Mouse (Mus musculus): ENCODE results near the gene Hoxa2. TPM values are rescaled to one million over a fixed set of nuclear protein-coding genes. Genes with fewer than 3 reads are reported as not detected.
A peak's percentile ranks its signal among the peaks of the same experiment; 100 is the strongest.

The Hoxa2 gene
- total RNA-seq, 4 experiments from 2014 or later: 0.80 to 3.4 (median 2.6) TPM

- DNase-seq: no peak
These were observed 14.5 kb upstream of the Hoxa2 start for GRCm38 (mm10) chr6:52178918-52179665.

DNA sequence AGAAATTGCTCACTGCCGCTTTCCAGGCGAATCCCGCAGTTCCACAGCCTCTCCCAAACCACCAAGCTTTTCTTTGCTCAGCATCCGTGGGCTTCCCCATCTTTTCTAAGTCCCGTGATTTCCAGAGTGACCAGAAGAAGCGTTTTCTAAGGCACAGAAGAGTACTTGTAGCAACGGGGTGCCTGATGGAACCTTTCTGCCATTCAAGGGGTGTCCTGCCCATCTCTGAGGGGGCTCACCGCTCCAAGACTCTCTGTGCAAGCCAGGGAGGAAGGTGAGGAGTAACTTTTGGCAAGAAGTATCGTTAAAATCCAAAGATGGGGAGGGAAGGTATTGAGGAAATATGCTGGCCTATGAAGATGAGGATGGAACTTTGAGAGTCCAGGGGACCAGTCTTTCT is 13.2 kb upstream of the Hoxa2 start:
- DNase-seq: no peak

DNA sequence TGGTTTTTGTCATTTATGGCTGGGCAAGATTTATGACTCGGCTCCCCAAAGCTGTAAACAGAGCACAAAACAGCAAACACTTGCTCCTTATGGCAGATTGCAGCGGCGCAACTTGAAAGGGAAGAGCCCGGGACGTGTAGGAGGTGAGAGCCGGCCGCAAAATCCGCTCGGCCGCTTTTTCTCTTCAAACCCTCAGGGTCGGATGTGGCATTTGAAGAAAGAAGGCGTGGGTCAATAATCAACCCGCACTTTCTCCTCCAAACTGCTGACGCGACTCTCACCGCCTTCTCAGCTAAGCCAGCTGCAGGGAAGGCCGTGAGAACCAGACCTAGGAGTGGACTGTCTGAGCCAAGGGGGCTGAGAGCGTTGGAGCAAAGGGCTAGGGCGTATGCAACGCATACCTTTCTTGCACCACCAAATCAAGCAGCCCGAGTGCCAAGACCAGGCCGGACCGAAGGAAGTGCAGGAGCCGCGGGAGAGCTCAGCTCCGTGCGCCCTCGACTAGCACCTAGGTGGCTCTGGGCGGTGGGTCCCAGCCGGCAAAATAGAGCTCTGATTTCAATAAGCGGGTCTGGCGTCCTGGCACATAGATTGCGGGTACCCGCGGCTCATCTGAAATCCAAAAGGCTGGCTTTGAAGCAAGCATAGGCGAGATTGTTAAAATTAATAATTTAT is 12.6 kb upstream of the Hoxa2 start, which contains the start of gene 5730596B20Rik:
Gene 5730596B20Rik, plus strand, starts transcription at position 438 of the 675 bp plus-strand sequence.
- no peak for DNase-seq

DNA sequence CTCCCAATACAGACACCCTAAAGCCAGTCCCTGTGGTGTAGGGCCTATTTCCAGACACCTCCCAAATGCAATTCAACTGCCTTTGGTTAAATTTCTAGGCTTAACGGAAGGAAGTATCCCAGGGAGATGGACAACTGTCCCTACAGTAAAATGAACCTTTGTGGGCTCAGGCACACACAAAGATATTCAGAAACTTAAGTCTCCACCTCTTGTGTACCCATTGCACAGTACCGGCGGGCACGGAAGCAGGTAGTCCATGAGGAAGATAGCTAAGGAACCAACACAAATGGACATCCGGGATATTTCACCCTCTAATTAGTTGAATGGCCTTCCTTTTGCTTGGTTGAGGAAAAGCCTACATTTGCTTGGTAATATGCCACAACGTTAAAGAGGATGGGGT is 11.8 kb upstream of the Hoxa2 start:
- no peak for DNase-seq

DNA sequence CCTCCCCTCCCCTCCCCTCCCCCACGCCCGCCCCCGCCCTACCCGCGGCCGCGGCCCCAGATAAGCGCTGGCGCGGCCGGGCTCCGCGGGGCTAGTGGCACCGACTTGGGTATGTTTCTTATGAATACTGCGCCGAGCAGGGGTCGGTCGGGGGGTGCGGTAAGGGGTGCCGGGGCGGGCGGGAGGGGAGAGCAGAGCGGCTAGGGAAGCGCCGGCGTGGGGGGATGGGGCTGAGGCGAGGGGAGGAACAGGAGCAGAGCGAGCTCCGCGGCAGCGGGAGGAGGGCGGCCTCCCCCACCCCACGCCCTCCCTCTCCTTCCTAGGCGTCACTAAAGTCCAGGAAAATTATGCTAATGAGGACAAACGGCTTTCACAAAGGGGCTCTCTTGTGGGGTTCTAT is 11.2 kb upstream of the Hoxa2 start:
- DNase-seq: no peak

DNA sequence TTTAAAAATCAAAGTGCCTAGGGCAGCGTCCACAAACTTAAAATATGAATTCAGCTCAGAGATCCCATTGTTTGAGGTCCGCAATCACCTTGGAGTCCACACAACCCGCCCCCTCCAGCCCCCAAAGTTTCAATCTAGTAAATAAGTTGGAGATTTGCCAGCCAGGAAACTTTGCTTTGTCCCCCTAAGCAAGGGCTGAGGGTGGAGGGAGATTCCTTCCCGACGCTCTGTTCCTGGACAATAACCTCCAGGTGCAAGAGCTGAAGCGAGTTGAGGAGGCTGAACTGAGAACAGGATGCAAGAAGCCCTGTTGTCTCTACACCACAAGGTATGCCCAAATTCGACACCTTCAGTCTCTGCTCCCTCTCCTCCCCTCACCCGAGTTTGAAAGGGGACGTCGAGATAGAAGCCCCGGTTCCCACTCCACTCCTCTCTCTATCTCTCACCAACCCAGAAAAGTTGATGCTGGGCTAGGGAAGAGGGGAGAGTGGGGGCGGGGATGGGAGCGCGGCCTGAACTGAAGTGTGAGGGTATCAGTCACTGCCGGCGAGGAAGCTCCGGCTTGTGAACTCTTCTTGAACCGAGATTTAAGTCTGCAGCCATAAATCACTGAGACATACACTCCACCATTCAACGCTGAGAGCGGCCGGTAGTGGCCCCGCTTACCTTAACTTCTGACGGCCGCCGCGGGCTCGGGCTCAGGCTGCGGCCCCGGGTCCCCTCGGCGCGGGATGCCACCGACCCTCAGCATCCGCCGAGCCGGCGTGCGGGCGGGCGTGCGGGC is 10.5 kb upstream of the Hoxa2 start:
- DNase-seq: no peak

GRCm38 (mm10) chr6:52173648-52174047 is 9.0 kb upstream of the Hoxa2 start:
- no peak for DNase-seq

GRCm38 (mm10) chr6:52172501-52172900 is 7.9 kb upstream of the Hoxa2 start:
- peak; percentile 88 for DNase-seq

GRCm38 (mm10) chr6:52171938-52172337 is 7.3 kb upstream of the Hoxa2 start:
- no peak for DNase-seq

- DNase-seq: no peak
These were observed 6.7 kb upstream of the Hoxa2 start for GRCm38 (mm10) chr6:52171331-52171730.

DNA sequence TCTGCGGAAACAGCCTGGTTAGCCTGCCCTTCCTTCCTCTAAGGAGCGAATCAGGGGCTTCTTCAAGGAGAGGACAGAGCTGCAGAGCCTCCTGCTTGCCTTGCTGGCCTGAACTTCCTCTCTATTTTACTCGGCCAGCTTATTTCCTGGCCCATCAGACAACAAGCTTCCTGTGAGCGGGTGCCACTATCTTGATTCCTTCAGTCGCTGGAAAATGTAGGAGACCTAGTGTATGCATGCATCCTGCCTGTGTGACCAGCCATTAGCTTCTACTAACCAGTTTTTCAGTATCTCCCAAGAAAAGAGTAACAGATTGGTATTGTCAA is 6.2 kb upstream of the Hoxa2 start:
- no peak for DNase-seq

GRCm38 (mm10) chr6:52170166-52170897 is 5.7 kb upstream of the Hoxa2 start:
- DNase-seq: no peak

GRCm38 (mm10) chr6:52169499-52170165 is 5.0 kb upstream of the Hoxa2 start:
- DNase-seq: no peak

DNA sequence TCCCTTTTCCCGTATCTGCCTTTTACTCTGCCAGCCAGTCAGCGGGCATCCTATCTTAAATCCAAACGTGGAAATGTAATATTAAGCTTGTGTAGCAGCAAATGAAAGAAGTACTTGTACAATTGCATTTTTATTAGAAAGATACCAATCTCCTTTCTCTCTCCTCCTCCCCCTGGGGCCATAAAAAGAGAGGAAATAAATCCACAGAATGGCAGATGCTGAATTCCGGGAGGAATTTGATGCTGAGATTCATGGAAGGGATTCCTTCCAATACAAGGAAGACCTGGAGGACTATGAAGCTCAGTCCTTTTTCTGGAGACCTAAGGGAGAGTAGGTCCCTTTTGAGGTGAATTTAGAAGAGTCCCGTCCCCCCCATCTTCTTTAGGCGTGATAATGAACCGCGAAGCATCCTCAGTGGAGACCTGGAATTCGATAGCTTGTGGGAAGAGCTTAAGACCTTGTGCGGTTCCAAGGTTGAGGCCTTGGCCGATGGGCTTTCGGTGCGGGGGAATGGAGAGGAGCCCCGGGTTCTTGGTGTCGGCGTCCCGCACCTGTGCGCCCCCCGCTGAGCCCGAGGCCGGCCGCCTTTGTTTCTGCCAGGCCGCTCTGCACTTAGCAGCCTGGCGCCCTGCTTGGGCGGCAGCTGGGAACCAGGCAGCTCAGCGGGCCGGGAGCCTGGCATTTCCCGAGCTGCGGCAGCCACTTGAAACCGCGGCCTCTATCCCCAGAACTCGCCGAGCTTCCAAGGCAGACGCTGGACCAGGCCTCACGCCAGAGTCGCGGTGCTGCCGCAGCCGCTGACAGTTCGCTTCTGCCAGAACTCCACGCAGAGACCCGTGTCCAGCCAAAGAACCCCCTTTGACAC is 3.8 kb upstream of the Hoxa2 start:
- DNase-seq: no peak

GRCm38 (mm10) chr6:52167736-52168161 is 3.1 kb upstream of the Hoxa2 start:
- no peak for DNase-seq

GRCm38 (mm10) chr6:52167176-52167575 is 2.5 kb upstream of the Hoxa2 start:
- no peak for DNase-seq

DNA sequence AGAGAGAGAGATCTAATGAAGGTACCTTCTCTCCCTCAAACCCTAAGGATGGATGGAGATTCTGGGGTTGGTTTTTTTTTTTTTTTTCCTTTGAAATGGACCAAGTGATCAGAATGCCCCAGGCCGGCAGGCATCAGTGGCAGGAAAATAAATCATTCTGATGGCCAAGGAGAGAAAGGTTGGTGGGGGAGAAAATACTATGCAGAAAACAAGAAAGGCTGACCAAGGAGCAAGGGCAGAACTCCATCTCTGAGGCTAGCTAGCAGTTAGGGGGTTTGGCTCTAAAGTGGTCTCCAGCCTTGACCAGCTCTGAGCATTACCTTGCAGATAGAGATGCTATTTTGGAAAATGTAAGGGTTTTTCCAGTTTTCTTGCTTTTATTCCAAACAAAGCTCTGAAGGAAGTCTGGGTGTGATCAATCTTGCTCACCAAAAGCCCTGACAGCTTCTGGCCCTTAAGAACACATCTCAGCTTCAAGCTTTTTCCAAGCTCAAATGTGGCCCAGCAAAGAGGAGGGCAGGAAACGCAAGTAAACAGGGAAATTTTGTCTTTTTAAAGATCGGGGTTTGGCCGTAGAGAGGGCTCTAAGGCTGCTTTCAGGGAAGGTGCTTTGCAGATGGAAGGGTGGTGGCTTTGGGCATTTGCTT is 1.9 kb upstream of the Hoxa2 start:
- DNase-seq: no peak

DNA sequence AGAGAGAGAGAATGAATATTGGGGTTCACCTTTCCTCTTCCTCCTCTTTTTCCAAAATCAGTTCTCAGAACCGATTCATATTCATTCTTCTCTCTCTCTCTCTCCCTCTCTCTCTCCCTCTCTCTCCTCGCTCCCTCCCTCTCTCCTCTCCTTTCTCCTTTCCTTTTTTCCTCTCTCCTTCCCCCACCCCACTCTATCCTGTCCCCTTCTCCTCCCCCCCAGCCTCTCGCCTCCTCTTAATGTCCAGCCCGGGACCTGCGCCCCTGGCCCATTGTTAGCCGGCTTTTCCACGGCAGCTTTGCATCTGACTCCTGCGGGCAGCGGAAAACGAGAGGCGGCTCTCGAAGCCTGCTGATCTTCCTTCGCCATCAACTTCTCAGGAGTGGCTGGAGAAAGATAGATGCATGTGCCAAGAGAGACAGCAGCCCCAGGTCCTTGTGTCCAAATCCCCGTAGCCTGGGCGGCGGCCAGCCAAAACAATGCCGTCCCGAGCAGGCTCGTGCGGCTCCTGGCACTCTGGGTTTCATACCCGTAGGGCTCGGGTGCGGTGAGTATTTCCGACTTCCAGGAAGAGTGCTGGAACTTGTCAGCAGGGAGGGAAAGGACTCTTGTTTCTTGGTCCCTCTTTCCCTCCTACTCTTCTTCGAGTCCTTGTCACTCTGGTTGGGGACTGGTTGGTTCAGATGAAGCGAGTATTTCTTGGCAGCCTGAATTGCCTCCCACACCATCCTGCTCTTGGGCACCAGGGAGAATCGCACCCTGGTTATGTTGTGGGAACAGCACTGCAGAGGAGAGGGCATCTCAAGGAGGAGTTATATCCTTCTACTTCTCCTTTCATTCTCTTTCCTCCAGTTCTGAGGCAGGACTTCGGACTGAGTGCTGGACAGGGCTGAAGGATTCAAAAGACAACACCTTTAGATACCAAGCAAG is 1.1 kb upstream of the Hoxa2 start:
- DNase-seq: no peak

DNA sequence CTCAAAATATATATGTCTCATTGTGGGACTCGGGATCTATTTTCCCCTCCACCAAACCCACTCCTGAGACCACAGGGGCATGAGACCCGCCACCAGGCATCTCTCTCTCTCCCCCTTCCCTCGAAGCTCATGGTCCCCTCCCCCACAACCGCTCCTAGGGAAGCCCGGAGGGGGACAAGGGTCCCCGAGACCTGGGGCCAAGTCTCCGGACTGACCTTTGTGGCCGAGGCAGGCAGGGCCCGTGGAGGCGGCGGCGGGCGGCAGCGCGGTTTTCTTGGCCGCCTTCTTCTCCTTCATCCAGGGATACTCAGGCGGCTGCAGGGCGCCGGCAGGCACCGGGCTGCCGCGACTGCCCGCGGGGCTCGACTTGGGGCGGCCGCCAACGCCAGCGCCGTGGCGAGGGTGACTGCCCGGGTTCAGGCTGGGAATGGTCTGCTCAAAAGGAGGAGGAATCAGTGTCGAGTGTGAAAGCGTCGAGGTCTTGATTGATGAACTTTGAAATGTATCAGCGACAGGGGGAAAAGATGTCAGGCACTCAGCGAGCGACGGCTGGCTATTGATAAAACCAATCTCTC is 493 bp downstream of the Hoxa2 start:
- DNase-seq: no peak

Data from adrenal gland, adult 8-10 months (tissue).